Comparison of ENCODE assay signal across 27 mouse cellular contexts in genomic region chr2:157057186-157057585, GRCm38 (mm10). TPM values are rescaled to one million over a fixed set of nuclear protein-coding genes. Genes with fewer than 3 reads are reported as not detected.
DNase-seq lines count a peak whose midpoint lies in the region; ATAC-seq and TF ChIP-seq lines count a peak whose summit lies in the region.
"Had no signal": no experiment of that assay in that cellular context is flagged by ENCODE, and none has a peak within 500 bp of the region (broad histone marks: within the 10 kb centered on the region; RNA-seq: fewer than 3 reads in every experiment).

No protein-coding gene starts in this region.

- peaks cover 20% of the 10 kb centered on the region for H3K36me3 ChIP-seq in forebrain, embryonic 16.5 days (ENCODE audit: control insufficient read depth, insufficient read depth)
- H3K36me3 ChIP-seq in forebrain, embryonic 11.5 days (ENCODE audit: control insufficient read depth, insufficient read depth, low read length): no peaks in the 10 kb centered on the region; the same call in 1 of the 2 replicates
- no peaks in the 10 kb centered on the region for H3K36me3 ChIP-seq in ES-Bruce4 (ENCODE audit: control insufficient read depth, insufficient read depth, low read length, poor library complexity, severe bottlenecking)

- no peak for ATAC-seq in forebrain, embryonic 16.5 days
- ATAC-seq in forebrain, embryonic 11.5 days (replicated peaks; ENCODE audit: low FRiP score): no peak
- ATAC-seq: liver, postnatal 0 days had no signal

- no peak for TF ChIP-seq CTCF in layer of hippocampus, adult 2 months (conservative IDR thresholded peaks at IDR 0.05)
- TF ChIP-seq CTCF in ES-Bruce4 (IDR thresholded peaks at IDR 0.05; ENCODE audit: low read depth, low read length): no peak

- no peak for TF ChIP-seq EP300 in ES-Bruce4 (IDR thresholded peaks at IDR 0.05; ENCODE audit: insufficient read depth, low read depth, low read length)

- no peak overlapping the region for H3K4me3 ChIP-seq in forebrain, embryonic 16.5 days (replicated peaks; ENCODE audit: low read length)
- no peak overlapping the region for H3K4me3 ChIP-seq in forebrain, embryonic 11.5 days (ENCODE audit: low read depth, low read length)
- no peak overlapping the region for H3K4me3 ChIP-seq in layer of hippocampus, adult 2 months
- H3K4me3 ChIP-seq in ES-Bruce4 (ENCODE audit: low read depth, low read length): no peak overlapping the region
- H3K4me3 ChIP-seq: myocyte had no signal

- peak; percentile 69 for DNase-seq in adrenal gland, adult 2 months
- no peak for DNase-seq in adrenal gland, postnatal 36 days
- no peak for DNase-seq in forebrain, embryonic 11.5 days (ENCODE audit: low spot score)
- DNase-seq in layer of hippocampus, adult 2 months (ENCODE audit: low spot score in 2 of 2): no peak
- no peak for DNase-seq in layer of hippocampus, adult 9-10 months (ENCODE audit: low spot score)
- DNase-seq in frontal cortex, postnatal 10 days (ENCODE audit: low spot score in 2 of 2): no peak
- DNase-seq: cerebellum, adult 11 months; gastrocnemius, postnatal 10 days; heart, adult 18-20 months; heart, postnatal 10 days; kidney, adult 18-20 months; kidney, postnatal 25 days; liver; liver, postnatal 0 days; spleen, adult 18-20 months; thymus, adult 18-20 months had no signal

- 89% methylated on average over 3 of the region's 3 CpGs for WGBS in forebrain, embryonic 16.5 days
- 92% methylated on average over 3 of the region's 3 CpGs for WGBS in forebrain, embryonic 11.5 days

- no peaks in the 10 kb centered on the region for H3K9me3 ChIP-seq in forebrain, embryonic 16.5 days (ENCODE audit: control insufficient read depth, low read length)
- H3K9me3 ChIP-seq in forebrain, embryonic 11.5 days (ENCODE audit: control insufficient read depth, low read length): no peaks in the 10 kb centered on the region
- no peaks in the 10 kb centered on the region for H3K9me3 ChIP-seq in ES-Bruce4 (replicated peaks; ENCODE audit: control insufficient read depth, insufficient read depth, low read length, poor library complexity, severe bottlenecking)

- H3K4me2 ChIP-seq in forebrain, embryonic 16.5 days (ENCODE audit: low read length): no peak overlapping the region
- no peak overlapping the region for H3K4me2 ChIP-seq in forebrain, embryonic 11.5 days (ENCODE audit: low read depth, low read length, severe bottlenecking)

- H3K27ac ChIP-seq in forebrain, embryonic 16.5 days (ENCODE audit: low read length): 0 out of 2 replicates have a peak overlapping the region, but pooled peaks have one; percentile 4
- H3K27ac ChIP-seq in forebrain, embryonic 11.5 days (ENCODE audit: low read depth, low read length): no peak overlapping the region
- H3K27ac ChIP-seq in layer of hippocampus, adult 2 months: peak overlapping the region; percentile 94
- H3K27ac ChIP-seq in ES-Bruce4 (ENCODE audit: insufficient read depth, low read length): peak overlapping the region; percentile 60; the same call in 1 of the 2 replicates

- H3K9ac ChIP-seq in forebrain, embryonic 16.5 days (replicated peaks; ENCODE audit: low read depth, low read length): no peak overlapping the region
- no peak overlapping the region for H3K9ac ChIP-seq in forebrain, embryonic 11.5 days (ENCODE audit: low read length)
- no peak overlapping the region for H3K9ac ChIP-seq in ES-Bruce4 (ENCODE audit: low read depth, poor library complexity, severe bottlenecking)
- H3K9ac ChIP-seq: liver, postnatal 0 days had no signal

- TF ChIP-seq POLR2A in ES-Bruce4 (IDR thresholded peaks at IDR 0.05; ENCODE audit: insufficient read depth, low read length): no peak

- H3K27me3 ChIP-seq in forebrain, embryonic 16.5 days (replicated peaks; ENCODE audit: control insufficient read depth, insufficient read depth, low read length): no peaks in the 10 kb centered on the region
- no peaks in the 10 kb centered on the region for H3K27me3 ChIP-seq in forebrain, embryonic 11.5 days (ENCODE audit: control insufficient read depth, insufficient read depth, low read length)
- no peaks in the 10 kb centered on the region for H3K27me3 ChIP-seq in ES-Bruce4 (ENCODE audit: control insufficient read depth, insufficient read depth, low read length, poor library complexity, severe bottlenecking)
- H3K27me3 ChIP-seq: CH12.LX had no signal

- H3K4me1 ChIP-seq in forebrain, embryonic 16.5 days (replicated peaks; ENCODE audit: control insufficient read depth, insufficient read depth, low read length): peaks cover 31% of the 10 kb centered on the region
- H3K4me1 ChIP-seq in forebrain, embryonic 11.5 days (replicated peaks; ENCODE audit: control insufficient read depth, insufficient read depth, low read length): peaks cover 13% of the 10 kb centered on the region
- peaks cover 8% of the 10 kb centered on the region for H3K4me1 ChIP-seq in ES-Bruce4 (ENCODE audit: control insufficient read depth, insufficient read depth, low read length)

RNA-seq across cellular contexts. Expression of gene Soga1, which starts 21.9 kb away (rescaled TPM):
- 10 to 100 TPM; 30.9 to 36.6 TPM for total RNA-seq in adrenal gland, adult 2 months (2021)
- polyA plus RNA-seq in adrenal gland, adult 2 months (2012; rRNA removed): 31.1 and 33.1 TPM in 2 replicates
- total RNA-seq in adrenal gland, postnatal 36 days (2021): 10 to 100 TPM; 36.3 to 38.7 TPM
- polyA plus RNA-seq in forebrain, embryonic 16.5 days (2015; fragmentation: Nextera tagmentation; extraction: Ambion mirVana): 4.7 and 5.8 TPM in 2 replicates
- polyA plus RNA-seq in forebrain, embryonic 11.5 days (2014; fragmentation: Nextera tagmentation; extraction: Ambion mirVana): 8.1 and 8.2 TPM in 2 replicates
- 10 to 100 TPM; 31.4 to 36.3 TPM for total RNA-seq in layer of hippocampus, adult 2 months (2021)
- polyA plus RNA-seq in ES-Bruce4 (2011; ENCODE audit: insufficient read depth, insufficient read length, low read depth, missing spikeins): 9.8 and 11.5 TPM in 2 replicates

RNA-seq across cellular contexts. Expression of gene Tldc2, which starts 29.7 kb away (rescaled TPM):
- total RNA-seq in adrenal gland, adult 2 months (2021): not detected
- 0.19 TPM in 1 of 2 replicates, not detected in the other for polyA plus RNA-seq in adrenal gland, adult 2 months (2012; rRNA removed)
- not detected for total RNA-seq in adrenal gland, postnatal 36 days (2021)
- not detected in 2 replicates for polyA plus RNA-seq in forebrain, embryonic 16.5 days (2015; fragmentation: Nextera tagmentation; extraction: Ambion mirVana)
- polyA plus RNA-seq in forebrain, embryonic 11.5 days (2014; fragmentation: Nextera tagmentation; extraction: Ambion mirVana): not detected in 2 replicates
- total RNA-seq in layer of hippocampus, adult 2 months (2021): not detected
- polyA plus RNA-seq in ES-Bruce4 (2011; ENCODE audit: insufficient read depth, insufficient read length, low read depth, missing spikeins): not detected in 2 replicates
- total RNA-seq: CH12.LX; common myeloid progenitor, adult 5-6 weeks; gastrocnemius, postnatal 10 days; heart, adult 18-20 months; heart, postnatal 10 days; layer of hippocampus, postnatal 10 days; left cerebral cortex, postnatal 10 days; megakaryocyte-erythroid progenitor cell, adult 5-6 weeks had no signal
- polyA plus RNA-seq: brain, embryonic 14.5 days; embryonic facial prominence, embryonic 14.5 days; liver, postnatal 0 days; myocyte; stomach, embryonic 14.5 days had no signal

RNA-seq across cellular contexts. Expression of gene Dsn1, which starts 50.2 kb away (rescaled TPM):
- total RNA-seq in adrenal gland, adult 2 months (2021): 1 to 10 TPM; 4.1 to 6.3 TPM
- polyA plus RNA-seq in adrenal gland, adult 2 months (2012; rRNA removed): 0.76 and 0.77 TPM in 2 replicates
- total RNA-seq in adrenal gland, postnatal 36 days (2021): 1 to 10 TPM; 4.4 to 7.2 TPM
- 20.3 and 22.8 TPM in 2 replicates for polyA plus RNA-seq in forebrain, embryonic 16.5 days (2015; fragmentation: Nextera tagmentation; extraction: Ambion mirVana)
- polyA plus RNA-seq in forebrain, embryonic 11.5 days (2014; fragmentation: Nextera tagmentation; extraction: Ambion mirVana): 59.1 and 64.4 TPM in 2 replicates
- total RNA-seq in layer of hippocampus, adult 2 months (2021): 1 to 10 TPM; 2.8 to 3.7 TPM
- 33.3 and 40.8 TPM in 2 replicates for polyA plus RNA-seq in ES-Bruce4 (2011; ENCODE audit: insufficient read depth, insufficient read length, low read depth, missing spikeins)

Comparison
In these comparisons a context has a peak if more than half of its experiments do, and no peak if none do; other contexts are left out.
1. RNA of gene Dsn1, which starts 50.2 kb away (polyA plus RNA-seq): 59.1 to 64.4 TPM in forebrain, embryonic 11.5 days, 33.3 to 40.8 TPM in ES-Bruce4 and 20.3 to 22.8 TPM in forebrain, embryonic 16.5 days; 0.76 to 0.77 TPM in adrenal gland, adult 2 months; every median in the first group is over 10 times any median in the second.